Mouse (Mus musculus): ENCODE data around the gene Sumo3.

The Sumo3 gene

GRCm38 (mm10) chr10:77627497-77627896, 21.6 kb downstream of the Sumo3 start:
- peak; percentile 80 for DNase-seq

DNA sequence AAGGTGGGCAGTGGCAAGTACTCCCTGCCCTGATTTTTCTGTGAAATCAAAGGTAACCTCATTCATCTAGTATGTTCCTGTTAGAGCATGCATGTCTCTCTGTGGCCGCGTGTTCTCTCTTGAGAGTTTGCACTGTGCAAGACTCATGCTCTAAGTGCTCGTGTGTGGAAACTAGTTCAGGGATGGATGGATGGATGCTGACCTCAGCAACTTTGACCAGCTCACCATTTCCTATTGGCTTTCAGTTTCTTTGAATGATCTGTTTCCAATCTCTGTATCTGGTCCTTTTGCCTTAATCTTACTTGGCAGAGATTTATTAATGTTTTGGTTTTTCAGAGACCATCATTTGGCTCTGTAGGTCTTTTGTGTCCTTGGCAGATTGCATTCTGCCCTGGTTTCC, 23.3 kb downstream of the Sumo3 start:
- no peak for DNase-seq

GRCm38 (mm10) chr10:77629970-77630369, 24.1 kb downstream of the Sumo3 start:
- no peak for DNase-seq

- no peak for DNase-seq
These were observed 28.1 kb downstream of the Sumo3 start for GRCm38 (mm10) chr10:77634016-77634415.

DNA sequence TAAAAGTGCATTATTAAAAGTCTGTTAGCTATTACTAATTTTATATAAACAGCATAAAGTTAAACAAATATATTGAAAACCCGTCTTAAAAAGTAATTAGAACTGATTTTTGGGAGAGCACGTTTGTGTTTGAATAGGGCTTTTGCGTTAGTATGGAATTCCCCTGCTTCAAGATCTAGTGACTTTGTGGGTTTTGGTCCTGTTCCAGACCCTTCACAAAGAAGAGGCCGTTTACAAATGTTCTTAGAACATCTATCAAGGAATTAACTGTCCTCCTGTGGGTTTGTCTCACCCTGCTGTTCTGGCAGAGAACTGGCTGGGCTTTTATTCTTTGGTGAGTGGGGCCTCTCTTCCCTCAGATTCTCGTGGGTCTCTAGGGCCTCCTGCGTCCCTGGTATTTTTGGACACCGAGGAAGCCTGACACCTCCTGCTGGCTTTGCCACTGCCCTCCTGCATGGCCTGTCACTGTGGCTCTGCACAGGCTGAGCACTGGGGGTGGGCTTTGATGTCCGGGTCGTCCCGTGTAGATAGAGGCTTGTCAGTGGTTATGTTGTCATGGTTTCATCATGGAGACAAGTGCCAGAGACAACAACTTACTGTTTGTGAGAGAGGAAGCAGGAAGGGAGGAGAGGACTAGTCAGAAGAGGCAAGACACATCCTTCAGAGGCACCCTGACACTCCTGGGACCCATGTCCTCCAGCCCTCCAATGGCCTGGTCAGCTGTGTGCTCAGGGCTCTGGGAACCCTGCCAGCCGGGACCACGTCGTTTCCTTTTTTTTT, 28.7 kb downstream of the Sumo3 start:
- no peak for DNase-seq

DNA sequence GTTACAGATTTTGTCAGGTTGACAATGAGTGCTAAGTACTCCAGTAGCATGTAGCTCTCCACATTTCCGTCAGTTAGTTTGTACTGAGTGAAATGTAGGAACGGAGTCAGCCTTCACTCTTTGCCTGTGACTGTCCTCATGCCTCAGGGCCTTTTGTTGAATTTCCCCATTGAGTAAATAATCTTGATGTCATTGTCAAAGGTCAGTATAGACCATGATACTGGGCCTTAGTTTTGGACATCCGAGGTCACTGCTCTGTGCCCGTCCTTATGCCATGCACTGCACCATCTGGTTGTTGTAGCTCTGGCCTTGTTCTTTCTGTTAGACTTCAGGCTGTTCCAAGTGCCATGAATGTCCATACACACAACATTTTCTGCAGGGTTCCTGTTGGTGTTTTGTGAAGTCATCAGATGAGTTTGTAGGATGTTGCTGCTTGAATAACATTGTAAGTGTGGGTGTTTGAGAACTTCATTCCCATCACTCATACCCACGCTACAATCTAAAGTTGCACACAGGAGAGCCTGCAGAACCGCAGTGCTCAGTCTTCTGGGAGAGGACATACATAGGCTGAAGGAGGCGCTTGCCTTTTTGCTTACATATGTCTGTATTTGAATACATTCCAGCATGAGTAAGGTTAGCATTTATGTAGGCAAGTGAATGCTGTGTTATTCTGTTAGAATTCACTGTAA, 30.5 kb downstream of the Sumo3 start:
- no peak for DNase-seq

GRCm38 (mm10) chr10:77638956-77639355, 33.1 kb downstream of the Sumo3 start:
- no peak for DNase-seq

GRCm38 (mm10) chr10:77643160-77643559, 37.3 kb downstream of the Sumo3 start:
- no peak for DNase-seq

GRCm38 (mm10) chr10:77645571-77645970, 39.7 kb downstream of the Sumo3 start:
- no peak for DNase-seq

DNA sequence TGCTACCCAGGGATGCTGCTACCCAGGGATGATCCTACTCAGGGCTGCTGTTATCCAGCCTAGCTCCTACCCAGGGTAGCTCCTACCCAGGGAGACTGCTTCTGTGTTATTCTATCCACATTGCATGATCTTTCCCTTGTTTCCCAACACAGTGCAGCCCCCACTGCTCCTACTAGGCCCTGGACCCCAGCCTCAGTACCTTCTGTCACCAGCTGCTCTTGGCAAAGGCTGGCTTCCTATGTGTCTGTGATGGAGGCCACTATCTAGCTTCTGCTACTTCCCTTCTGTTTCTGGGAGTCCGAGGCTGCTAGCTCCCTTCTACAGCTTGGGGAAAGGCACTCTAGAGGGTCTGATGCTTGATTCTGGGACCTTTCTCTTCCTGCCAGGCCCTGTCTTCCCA, 41.6 kb downstream of the Sumo3 start:
- DNase-seq = no peak

DNA sequence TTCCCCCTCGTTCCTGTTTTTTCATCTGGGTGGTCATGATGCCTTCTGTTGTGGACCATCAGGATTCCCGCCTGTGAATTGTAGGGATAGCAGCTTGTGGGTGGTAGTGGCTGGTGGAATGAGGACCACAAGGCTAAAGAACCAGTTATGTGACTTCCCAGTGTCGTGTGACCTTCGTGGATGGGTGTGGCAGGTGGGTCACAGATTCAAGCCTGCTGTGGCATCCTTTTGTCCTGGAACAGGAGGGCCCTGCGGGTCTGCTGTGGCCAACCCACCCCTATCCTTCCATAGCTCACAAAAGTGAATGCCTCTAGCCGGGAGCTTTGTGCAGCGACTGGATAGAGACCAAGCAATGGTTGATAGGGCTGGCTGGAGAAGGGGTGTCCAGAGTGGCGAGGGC, 42.0 kb downstream of the Sumo3 start:
- DNase-seq = no peak

DNA sequence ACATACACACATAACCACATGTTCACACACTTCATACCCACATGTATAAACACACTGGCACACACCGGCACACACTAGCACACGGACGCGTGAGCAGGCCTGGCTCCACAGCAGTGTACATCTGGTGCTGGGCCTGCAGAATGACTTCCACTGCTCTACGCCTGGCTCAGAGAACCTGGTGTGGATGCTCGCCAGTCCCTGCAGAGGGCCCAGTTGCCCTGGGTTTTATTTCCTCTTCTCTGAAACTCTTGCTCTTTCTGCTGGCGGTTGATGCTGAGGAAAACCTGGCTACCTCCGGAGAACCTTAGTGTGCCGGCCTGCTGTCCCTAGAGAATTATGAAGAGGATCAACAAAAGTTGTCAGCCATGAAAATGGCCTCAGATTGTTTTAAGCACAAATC, 46.1 kb downstream of the Sumo3 start:
- no peak for DNase-seq

DNA sequence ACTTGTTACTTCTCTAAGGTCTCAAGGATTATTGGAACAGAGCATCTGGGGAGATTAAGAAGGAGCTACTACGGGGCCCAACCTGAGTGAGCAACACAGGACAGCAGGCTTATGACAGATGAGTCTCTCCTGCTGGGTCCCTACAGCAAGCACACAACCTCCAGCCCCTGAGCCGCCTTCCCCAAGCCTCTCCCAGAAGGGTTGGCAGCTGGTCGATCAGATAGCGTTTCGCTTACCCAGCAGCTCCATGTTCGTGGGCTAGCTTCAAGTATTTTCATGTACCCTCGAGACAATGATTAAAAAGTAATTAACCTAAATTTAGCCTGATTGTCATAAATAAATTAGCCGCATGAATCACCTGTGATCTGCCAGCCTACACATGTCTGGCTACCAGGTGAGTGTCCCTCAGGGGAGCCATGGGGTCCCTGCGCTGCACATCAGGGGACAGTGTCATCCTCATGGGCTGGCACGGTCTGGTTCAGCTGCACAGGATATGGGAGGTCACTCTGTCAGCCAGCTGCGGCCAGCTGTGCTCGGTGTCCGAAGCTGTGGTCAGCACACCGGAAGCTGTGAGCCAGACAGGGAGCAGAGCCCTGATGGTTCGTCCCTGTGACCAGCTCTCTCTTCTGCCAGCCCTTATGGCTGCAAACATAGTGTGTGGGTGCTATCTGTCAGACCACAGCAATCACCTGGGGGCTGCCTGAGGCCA, 52.5 kb downstream of the Sumo3 start:
- DNase-seq = no peak

- DNase-seq = no peak
These were observed 58.2 kb downstream of the Sumo3 start for GRCm38 (mm10) chr10:77663949-77664665.

DNA sequence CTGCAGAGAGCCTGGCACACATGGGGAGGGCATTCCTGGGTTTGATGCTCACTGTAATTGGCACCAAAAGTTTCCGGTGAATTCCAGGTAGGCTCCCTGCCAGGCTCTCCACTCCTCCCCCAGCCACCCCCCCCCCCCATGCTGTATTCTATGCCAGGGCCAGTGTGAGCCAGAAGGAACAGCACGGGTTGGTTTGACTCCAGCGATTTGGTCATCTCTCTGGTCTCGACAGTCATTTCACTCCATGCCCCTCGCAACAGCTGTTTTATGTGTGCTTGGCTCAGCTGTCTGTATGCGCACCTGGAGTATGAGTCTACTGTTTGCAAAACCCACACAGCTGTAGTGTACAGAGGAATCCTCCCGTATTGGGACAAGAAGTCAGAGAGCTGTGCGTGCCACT, 60.4 kb downstream of the Sumo3 start:
- no peak for DNase-seq

- no peak for DNase-seq
These were observed 61.5 kb downstream of the Sumo3 start for GRCm38 (mm10) chr10:77667402-77667801.
